Mouse (Mus musculus) B cell, adult 2 months (primary cell): ENCODE data around the gene Zfp980.
"Not testable (repeated sequence)": the region's sequence is repeated elsewhere in the genome, so short reads cannot be mapped to it uniquely, and the experiment has no call there.

Experiments
- DNase-seq, 2 experiments: peaks; one replicate each; pipeline ENCODE4 v3.0.0; 2022

Zfp980 gene

DNA sequence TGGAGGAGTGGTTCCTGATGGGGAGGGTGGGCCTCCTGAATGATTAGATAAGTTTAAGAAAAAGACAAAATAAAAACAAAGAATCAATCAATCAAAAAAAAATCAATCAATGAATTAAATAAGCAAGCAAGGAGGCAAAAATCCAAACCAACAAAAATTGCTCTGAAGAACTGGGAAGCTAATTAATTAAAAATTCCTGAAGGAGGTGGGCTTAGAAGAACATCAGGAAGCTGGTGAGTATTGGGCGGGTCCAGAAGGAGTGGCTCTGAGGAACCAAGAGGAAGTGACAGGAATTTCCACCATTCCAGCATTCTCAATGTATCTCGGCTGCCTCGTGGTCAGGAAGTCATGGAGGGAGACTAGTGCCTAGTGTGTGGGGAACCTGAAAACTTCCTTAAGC is at the start of gene Zfp980:
Gene Zfp980, plus strand, starts transcription at position 301 of the 400 bp plus-strand sequence.
- DNase-seq: not testable (repeated sequence)

DNA sequence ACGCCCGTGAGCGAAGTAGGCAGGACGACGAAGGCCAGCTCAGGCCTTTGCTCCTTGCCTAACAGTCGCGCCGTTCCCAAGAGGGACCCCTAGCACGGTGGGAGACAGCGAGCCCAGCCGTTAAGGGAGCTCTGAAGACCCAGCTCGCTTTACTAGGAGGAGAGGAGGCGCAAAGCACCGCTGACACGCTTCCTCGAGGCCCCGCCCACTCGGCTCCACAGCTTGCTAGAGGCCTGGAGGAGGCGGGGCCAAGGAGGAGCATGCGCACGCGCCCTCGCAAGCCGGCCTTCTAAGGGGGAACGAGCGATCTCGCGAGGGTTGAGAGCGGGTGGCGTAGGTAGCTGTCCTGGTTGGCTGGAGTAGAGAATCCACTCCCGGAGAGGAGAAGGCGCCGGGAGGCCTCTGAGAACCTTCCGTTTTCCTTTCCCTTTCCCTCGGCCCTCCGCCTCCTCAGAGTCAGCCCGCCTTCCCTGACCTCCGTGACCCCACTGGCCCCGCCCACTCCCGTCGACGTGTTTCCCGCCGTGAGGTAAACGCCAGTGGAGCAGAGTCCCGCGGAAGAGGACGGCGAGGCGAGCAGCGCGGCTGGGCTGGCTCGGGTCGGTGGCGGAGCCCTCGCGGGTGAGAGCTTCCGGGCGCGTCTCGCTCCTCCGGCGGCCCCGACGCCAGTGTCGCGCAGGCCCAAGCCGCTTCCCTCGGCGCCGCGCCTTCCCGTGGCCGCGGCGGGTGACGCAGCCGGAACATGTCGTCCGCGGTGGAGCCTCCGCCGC is 29.9 kb upstream of the Zfp980 start:
- DNase-seq: not testable (repeated sequence)

DNA sequence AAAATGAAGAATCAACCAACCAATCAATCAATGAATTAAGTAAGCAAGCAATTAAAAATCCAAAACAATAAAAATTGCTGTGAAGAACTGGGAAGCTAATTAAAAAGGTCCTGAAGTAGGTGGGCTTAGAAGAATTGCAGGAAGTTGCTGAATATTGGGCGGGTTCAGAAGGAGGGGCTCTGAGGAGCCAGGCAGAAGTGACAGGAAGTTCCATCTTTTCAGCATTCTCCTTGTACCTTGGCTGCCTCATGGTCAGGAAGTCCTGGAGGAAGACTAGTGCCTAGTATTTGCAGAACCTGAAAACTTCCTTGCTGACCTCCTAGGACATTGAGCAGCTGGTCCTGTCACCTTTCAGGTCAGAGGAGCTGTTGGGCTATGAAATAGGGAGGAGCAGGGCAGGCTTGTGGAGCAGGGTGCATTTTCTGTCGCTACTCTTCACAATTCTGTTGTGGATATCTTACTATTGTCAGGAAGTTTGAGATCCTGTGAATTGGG is 3.8 kb downstream of the Zfp980 start:
- not testable (repeated sequence) for DNase-seq

DNA sequence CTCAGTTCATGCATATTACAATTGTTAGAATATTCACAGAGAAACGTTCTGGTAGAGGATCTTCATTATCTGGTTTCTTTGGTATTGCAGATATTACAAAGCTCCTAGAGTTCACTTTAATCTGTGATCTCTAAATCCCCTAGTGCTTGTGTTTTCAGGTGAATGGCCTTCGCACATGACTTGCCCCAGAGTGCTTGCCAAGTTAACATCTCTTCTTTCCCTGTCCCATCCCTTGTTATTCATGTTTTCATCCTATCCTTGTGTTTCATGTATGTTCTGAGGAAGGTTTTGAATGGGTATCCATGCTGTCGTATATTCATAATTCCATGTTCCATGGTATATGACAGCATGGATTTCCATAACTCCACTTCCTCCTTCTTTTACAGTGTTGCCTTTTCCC is 9.7 kb downstream of the Zfp980 start:
- not testable (repeated sequence) for DNase-seq

DNA sequence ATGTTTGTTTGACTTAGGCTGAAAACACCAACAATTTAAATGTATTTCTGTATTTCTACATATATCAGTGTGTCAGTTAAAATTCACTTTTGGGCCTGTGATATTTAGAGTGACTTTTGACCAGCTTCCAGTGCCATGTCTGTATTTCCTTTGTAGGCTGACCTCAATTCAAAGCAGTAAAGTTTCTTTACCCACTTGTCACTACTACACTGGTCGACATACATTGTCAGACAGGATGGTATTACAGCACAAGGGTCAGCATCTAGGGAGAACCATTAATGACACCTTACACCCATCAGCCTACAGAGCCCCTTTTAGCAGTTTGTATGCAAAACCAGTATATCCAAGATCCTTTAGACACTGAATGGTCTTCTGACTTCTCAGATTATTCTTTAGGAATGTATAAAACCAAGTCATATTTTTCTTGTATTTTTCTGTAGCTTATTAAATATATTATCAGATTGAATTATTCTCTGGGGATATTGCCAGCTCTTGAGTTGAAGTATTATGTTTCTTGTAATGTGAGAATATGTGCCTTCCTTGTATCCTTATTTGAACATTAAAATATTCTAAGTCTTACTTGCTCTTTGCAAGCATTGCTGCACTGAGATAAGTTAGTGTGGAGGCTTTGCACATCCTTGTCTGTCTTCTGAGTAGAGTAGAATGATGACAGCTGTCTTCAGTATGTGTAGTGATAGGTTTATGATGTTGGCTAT is 10.3 kb downstream of the Zfp980 start:
- DNase-seq: not testable (repeated sequence)

DNA sequence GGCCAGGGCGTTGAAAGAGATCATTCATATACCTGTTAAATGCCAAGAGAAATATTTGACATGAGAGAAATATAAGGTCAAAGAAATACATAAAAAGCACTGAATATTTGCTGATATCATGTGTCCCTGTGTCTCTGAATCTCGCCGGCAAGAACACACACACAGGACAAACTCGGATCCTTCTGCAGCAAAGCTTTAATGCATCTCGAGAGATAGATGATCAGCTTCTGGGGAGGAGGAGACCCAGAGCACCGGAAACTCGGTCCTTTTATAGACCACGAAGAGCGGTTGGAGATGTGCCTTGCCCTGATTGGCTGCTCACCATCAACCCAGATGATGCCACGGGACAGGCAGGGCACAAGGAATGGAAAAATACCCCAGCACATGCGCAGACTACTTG is 11.5 kb downstream of the Zfp980 start:
- DNase-seq: not testable (repeated sequence)

DNA sequence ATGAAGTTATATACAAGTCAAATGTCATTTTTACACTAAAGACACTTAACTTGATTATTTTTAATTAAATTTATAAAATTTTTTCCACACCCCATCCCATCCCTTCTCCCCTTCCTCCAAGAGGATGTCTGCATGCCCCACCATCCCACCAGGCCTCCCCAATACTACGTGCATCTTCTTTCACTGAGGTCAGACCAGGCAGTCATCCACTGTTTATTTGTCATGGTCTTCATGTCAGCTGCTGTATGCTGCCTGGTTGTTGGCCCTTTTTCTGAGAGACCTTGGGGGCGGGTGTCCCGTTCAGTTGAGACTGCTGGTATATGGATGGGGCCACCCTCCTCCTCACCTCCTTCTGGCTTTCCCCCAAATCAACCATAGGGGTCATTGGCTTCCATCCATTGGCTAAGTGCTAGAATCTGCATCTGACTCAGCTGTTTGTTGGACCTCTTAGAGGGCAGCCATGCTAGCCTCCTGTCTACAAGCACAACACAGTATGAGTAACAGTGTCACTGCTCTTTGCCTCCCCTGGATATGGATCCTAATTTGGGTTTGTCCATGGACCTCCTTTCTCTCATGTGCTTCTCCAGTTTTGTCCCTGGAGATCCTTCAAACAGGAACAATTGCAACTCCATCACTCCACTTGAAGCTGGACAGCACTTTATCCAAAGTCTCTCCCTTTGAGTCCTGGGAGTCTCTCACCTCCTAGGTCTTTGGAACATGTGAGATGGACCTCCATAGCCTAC is 12.7 kb downstream of the Zfp980 start:
- DNase-seq: not testable (repeated sequence)

DNA sequence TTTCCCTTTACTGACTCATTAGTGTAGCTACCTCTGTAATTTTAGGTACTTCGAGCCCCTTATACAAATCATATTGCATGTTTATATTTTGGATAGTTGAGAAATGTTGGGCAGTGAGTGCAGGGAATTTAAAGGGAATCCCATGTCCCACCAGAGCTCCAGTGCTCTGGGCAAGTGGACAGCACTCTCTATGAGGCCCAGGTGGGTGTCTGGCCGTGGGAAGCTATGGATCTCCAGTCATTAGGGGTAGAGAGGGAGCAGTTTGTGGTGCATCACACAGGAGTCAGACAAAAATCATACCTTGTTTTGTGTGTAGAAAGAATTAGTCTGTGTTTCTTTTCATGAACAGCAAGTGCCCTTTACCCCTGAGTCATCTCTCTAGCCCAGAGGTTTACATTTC is 15.6 kb downstream of the Zfp980 start:
- not testable (repeated sequence) for DNase-seq

DNA sequence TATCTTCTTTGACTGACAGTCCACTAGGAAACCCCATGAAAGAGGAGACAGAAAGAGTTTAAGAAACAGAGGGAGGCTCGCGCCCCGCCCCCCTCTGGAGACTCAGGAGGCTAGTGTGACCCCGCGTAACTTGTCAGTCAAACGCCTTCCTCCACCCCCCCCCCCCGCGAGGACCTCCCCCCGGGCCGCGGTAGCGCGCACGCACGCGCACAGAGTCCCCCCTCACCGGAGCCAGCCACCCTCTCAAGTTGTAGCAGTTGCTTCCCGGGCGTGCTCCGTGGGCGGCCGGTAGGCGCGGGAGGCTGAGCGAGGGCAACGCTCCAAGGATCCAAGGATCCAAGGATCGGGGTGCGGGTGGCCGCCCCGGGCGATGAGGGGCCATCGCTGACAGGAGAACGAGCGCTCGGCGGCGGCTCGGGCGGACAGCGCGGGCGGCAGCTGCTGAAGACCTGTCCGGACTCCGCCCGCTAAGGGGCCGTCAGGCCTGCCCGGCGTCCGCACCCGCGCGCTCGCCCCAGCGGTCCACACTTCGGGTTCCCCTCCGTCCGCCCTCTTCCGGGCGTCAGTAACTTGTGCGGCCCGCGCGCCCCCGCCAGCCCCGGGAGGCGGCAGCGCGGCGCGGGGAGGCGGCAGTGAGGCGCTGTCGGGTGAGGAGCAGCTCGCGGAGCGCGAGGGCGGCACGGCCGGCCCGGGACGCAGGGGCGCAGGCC is 74.6 kb downstream of the Zfp980 start:
- not testable (repeated sequence) for DNase-seq

DNA sequence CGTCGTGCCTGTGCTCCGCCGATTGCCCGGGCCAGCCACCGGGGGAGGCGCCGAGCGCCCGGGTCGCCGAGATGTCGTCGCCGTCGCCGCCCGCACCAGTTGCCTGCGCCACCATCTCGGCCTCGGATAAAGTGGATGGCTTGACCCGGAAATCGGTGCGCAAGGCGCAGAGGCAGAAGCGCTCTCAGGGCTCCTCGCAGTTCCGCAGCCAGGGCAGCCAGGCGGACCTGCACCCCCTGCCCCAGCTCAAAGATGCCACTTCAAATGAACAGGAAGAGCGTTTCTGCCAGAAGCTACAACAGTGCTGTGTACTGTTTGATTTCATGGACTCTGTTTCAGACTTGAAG is 75.1 kb downstream of the Zfp980 start:
- DNase-seq: not testable (repeated sequence)
